Mouse (Mus musculus): ENCODE measurements at regions not wholly inside any gene's neighbourhood (a gene's known extent, or its start where the extent isn't known, plus 50 kb on each side); places are given as distances from the start of the nearest gene placed in this dataset.

DNA sequence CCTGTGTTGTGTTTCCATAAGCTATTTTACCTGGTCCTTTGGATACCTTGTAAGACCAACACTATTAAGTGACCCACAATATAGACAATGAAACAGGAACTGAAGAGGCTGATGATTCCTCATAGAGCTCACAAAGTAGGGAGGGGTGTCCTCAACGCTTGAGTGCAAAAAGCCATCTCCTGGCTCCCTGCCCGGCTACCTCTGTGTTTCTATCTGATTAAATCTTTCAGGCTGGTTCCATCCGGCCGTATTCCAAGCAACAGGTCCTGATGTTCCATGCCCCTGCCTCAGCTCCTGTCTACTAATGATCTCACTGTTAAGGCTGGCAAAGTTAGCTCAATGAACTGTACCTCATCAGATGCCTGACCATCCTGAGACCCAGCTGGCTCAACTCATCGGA, 75.3 kb upstream of the Spdye4c start:
- no peak for DNase-seq (ENCODE audit: extremely low read depth, low read depth, low spot score)

DNA sequence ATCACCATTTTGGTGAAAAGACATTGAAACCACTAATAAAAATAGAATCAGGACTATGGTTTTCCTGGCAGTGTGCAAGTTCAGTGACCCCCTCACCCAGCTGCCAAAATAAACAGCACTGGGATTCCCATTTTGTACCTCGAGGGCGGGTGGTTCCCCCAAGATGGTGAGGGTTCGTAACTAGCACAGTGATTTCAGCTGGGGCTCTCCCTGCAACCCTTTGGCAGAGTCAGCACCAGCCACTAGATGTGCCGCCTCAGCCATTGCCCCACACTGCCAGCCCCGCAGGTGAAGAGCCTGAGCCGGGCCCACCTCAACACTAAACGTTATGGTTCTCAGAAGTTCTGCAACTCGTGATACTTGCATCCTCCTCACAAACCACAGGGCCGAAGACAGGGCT, 74.3 kb upstream of the Spdye4c start:
- no peak for DNase-seq (ENCODE audit: extremely low read depth, low read depth, low spot score)

DNA sequence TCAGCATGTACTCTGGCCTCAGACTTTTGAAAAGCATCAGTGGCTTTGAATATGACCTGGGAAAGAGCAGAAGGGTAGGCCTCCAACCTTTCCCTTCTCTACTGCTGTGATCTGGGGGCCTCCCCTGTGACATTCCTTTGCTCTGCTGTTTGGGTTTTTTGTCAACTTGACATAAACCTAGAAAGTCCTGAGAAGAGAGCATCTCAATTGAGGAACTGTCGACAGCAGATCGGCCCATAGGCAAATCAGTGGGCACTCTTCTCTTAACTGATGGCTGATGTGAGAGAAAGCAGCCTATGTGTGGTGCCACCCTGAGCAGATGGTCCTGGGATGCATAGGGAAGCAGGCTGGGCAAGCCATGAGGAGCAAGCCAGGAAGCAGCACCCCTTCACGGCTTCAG, 72.9 kb upstream of the Spdye4c start:
- no peak for DNase-seq (ENCODE audit: extremely low read depth, low read depth, low spot score)

DNA sequence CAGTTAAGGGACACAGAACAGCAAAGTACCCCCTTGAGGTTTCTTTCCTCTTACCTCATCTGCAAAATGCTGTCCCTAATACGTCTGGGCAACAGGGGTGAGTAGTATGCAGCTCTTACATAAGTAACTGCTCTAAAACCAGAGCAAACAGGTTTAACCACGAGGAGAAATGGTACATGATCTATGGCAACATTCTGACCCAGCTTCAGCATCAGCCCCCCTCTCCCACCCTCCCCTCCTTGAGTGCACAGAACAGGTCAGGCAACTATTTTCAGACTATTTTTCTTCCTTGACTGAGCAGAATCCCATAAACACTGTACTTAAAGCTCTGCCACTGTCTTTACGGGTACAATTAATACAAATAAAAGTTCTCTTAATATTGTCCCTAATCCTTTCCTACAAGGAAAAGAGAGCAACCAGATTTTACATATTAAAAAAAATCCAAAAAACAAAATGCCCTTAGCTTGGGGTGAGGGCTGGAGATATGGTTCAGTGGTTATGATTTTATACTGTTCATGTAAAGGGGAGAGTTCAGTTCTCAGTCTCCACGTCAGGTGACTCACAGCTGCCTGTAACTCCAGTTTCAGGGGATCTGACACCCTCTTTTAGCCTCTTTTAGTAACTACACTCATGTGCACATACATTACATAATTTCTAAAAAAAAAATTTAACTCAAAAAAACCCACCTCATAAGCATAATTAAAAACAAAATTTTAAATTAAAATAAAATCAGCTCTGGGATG, 69.1 kb upstream of the Spdye4c start:
- no peak for DNase-seq (ENCODE audit: extremely low read depth, low read depth, low spot score)

DNA sequence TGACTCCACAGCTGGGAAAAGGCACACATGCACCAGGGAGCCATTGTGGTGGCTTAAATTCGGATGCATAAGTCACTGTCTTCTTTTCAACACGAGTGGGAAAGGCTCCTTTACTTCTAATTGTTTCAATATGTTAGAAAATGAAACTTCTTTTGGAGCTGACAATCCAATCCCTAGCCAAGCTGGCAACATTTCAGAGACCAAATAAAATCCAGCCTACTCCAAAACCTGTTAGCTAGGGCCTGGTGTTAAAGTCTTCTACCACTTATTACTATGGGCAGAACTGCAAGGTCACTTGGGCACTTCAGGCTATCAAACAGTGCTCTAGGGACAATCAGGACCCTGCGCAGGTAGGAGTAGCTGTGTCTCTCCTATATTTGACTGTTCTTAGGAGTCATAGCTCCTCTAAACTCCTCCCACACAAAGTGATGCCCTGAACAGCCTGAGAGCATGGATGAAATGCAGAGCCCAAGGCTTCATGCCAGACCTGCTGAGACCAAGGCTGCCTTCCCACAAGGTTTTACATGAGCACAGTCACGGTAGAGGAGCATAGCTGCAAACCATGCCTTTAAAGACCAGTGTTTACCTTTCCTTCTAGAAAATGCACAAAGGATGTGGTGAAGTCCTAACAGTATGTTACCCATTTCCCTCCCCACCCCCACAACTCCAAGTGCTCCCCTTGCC, 67.4 kb upstream of the Spdye4c start:
- DNase-seq (ENCODE audit: extremely low read depth, low read depth, low spot score), result no peak

DNA sequence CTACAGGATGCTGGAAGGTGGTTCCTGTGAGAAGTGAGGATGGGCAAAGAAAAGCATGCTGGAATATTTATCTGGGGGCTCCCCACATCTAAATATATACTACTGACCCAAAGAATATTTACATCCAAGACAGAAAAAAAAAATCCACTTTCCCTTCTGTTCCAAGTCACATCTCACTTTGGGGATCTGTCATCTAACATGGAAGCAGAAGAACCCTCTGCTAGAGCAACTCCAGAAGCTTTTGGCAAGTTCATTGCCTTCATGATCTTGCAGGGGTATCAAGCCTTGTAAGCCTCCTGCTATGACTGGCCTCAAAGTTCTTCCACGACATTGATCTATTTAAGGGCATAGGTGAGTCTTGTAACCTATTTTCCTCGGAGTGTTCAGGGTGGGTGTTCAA, 64.9 kb upstream of the Spdye4c start:
- no peak for DNase-seq (ENCODE audit: extremely low read depth, low read depth, low spot score)

DNA sequence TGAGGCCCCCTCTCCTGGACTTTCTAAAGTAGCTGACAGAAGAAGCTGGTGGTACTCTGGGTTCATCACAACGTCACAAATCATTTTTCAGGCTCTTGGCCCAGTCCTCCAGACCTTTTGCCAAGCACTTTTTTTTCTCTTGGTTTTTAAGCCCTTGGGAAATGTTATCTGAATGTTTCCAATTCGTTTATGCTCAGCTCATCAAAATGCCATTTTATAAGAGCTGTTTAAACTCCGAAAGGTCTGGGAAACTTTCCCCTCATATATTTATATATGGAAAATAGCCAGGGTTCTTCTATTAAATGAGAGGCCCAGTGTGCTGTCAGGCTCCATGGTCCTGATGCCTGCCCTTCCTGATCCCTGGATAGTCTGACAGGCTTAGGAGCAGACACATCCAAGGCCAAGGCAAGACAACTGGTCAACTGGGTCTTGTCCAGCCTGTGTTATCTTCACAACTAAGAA, 64.1 kb upstream of the Spdye4c start:
- no peak for DNase-seq (ENCODE audit: extremely low read depth, low read depth, low spot score)

DNA sequence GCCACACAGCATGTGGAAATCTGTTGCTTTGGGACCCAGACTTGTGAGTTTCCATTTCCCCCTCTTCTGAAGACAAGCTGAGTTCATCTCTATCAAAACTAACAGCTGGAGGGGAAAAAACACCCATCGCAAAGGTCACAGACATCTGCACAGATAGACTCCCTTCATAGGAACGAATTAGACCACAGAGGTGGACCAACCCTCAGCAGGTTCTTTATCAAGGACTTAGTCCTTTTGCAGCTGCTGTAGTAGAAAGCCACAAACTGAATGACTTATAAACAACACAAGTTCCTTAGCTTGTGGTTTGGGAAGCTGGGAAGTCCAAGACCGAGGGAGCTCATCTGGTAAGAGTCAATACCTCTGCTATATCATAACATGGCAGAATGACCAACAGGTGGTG, 54.7 kb upstream of the Spdye4c start:
- DNase-seq (ENCODE audit: extremely low read depth, low read depth, low spot score), result no peak

DNA sequence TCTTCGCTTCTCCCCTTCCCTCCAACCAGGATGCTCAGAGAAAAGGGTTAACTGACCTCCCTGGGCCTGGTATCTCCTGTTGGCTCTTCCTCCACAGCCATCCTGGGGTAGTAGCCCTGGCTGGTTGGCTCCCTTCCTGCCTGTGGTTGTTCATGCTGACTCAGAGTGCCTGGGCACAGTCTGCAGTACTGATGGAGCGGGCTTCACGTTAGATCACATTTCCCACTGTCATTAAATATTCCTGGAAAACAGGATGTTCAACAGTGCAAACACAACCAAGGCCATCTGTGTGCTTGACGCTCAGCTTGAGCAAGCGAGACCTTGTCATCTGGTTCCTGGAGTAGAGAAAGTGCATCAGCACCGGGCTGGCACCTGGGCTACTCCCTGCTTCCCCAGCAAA, 53.6 kb upstream of the Spdye4c start:
- no peak for DNase-seq (ENCODE audit: extremely low read depth, low read depth, low spot score)

DNA sequence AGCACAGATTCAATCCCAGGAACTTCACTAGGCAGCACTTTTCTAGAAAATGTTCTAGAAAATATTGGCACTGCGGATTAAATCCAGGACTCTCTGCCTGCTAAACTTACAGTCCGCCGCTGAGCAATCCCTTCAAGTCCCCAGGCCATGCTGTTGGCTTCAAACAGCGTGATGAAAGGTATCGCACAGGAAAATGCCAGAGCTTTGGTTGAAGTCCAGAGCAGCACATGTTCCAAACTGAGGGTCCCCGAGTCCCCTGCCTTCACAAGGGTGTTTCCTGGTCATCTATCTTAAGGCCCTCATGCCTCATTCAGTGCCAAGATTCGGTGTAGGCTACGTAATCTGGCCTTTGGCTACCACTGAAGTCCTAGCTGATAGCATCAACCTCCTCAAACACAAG, 52.3 kb upstream of the Spdye4c start:
- DNase-seq (ENCODE audit: extremely low read depth, low read depth, low spot score), result no peak

Measured in fat pad, adult 2 months (tissue).